Mouse (Mus musculus) adrenal gland (tissue): ENCODE measurements around the gene Zbtb18.

Experiments used
- intact Hi-C: fragments of 180-260 bp; cut with DNase I; formaldehyde crosslinking; loops from one replicate; pipeline ENCODE4 v1.15.1; 2025

The Zbtb18 gene

GRCm38 (mm10) chr1:177475542-177476197 lies 33.5 kb downstream of the Zbtb18 start:
- intact Hi-C loops, result no loop called here

GRCm38 (mm10) chr1:177478578-177478977 lies 36.4 kb downstream of the Zbtb18 start:
- intact Hi-C loops, result no loop called here

- intact Hi-C loops, result no loop called here
Observed at GRCm38 (mm10) chr1:177479356-177480004, 37.3 kb downstream of the Zbtb18 start.

- intact Hi-C loops, result no loop called here
Observed at GRCm38 (mm10) chr1:177483612-177484011, 41.5 kb downstream of the Zbtb18 start.

- intact Hi-C loops, result no loop called here
Observed at GRCm38 (mm10) chr1:177484280-177484679, 42.1 kb downstream of the Zbtb18 start.

- intact Hi-C loops, result no loop called here
Observed at GRCm38 (mm10) chr1:177484680-177485079, 42.5 kb downstream of the Zbtb18 start.

- intact Hi-C loops, result no loop called here
Observed at GRCm38 (mm10) chr1:177489844-177490243, 47.7 kb downstream of the Zbtb18 start.

- intact Hi-C loops, result no loop called here
Observed at GRCm38 (mm10) chr1:177490808-177491207, 48.7 kb downstream of the Zbtb18 start.

GRCm38 (mm10) chr1:177491280-177491679 lies 49.1 kb downstream of the Zbtb18 start:
- intact Hi-C loops, result no loop called here

- intact Hi-C loops, result no loop called here
Observed at GRCm38 (mm10) chr1:177494306-177494705, 52.2 kb downstream of the Zbtb18 start.

GRCm38 (mm10) chr1:177494913-177495542 lies 52.9 kb downstream of the Zbtb18 start:
- intact Hi-C loops, result no loop called here
